Mouse (Mus musculus) cerebellum, postnatal 10 days (tissue): Measurements from ENCODE around the gene Arhgdia.

ENCODE experiments used
- DNase-seq, 2 experiments: peaks; one replicate each; pipeline ENCODE4 v3.0.0; 2021; ENCODE audit warnings: mixed read lengths in 2 of 2

The Arhgdia gene

DNA sequence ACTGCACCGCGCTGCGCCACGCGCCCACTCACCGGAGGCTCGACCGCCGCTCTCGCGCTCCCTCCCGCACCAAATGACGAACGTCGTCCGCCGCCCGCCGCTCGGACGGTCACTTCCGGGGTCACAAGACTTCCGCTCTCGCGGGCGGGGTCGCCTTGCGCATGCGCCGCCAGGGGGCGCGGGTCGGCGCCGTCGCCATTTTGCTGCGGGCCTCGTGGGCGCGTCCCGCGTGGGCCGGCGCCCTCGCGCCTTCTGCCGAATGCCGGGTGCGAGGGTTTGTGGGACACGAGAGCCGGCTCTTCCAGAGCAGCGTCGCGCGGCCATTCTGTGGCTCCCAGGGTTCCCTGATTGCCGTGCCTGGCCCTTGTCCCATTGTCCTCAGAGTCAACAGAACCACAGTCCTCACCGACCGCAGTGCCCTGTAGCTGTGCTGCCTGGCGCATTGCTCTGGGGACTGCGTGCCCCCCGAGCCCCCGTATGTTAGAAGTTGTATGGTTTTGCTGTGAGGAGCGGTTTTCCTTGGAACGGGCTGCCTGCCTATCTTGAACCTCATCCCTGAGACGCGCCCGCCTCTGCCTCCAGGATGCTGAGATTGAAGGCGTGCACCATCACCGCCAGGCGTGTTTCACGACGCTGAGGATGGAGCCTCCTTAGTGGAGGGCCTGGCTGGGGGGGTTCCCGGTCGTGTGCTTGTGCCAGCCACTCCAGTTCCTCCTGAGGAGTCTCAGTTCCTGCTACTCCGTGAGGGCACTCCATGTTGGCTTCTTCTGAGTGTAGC lies at the start of gene Arhgdia:
Arhgdia (minus strand) TSS at position 135 of the 778 bp plus-strand sequence.
- DNase-seq: peak; percentile 95 to 96

DNA sequence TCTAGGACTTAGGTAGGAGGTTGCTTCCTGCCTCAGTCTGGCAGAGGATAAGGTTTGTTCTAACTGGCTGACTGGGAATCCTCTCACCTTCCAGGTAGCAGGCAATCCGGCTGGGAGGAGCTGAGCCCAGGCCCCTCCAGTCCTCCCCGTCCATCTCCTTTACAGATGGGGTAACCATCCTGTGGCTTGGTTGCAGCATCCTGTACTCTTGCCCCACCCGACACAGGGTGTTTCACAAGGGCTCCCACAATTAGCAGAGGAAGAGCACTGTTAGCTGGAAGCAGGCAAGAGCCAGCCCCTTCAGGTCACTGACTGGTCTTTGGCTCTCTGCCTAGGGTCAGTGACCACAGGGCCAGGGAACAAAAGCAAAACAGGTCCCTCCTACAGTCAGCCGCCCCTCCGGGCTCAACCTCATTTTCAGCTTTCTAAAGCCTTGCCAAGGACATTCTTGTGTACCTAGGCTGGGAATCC lies 49.0 kb upstream of the Arhgdia start:
- no peak for DNase-seq

DNA sequence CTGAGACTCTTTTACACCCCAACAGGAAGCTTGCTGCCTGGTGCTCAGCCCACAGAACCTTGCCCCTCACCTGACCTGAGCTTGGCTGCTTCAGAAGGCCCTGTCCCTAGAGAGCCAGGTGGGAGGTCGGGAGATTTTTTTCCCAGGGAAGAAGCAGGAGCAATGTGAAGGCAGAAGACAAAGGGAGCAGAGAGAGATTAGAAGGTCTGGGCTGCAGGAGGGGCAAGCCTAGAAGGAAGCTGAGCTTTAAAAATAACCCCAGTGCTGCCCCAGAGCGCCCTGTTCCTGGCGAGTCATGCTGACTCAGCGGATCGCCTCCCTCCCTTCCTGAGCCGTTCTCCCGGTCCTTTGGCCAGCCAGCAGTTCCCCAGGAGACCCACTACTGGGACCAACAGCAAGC lies 48.5 kb upstream of the Arhgdia start:
- no peak for DNase-seq

DNA sequence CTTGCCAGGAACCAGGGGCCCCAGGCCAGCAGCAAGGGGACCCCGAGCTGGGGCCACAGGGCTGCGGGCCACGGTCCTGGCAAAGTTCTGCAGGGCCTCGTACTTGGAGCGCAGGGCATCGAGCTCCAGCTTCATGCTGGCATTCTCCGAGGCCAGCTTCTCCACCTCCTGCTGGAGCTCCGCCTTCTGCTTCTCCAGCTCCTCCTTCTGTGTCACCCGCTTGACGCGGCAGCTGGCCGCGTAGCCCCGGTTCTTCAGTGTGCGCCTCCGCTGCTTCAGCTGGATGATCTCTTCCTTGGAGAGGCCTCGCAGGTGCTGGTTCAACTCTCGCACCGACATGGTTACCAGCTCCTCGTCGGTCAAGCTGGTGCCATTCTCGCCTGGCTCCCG lies 47.9 kb upstream of the Arhgdia start:
- DNase-seq: peak in 1 of 2 experiments; percentile 40

DNA sequence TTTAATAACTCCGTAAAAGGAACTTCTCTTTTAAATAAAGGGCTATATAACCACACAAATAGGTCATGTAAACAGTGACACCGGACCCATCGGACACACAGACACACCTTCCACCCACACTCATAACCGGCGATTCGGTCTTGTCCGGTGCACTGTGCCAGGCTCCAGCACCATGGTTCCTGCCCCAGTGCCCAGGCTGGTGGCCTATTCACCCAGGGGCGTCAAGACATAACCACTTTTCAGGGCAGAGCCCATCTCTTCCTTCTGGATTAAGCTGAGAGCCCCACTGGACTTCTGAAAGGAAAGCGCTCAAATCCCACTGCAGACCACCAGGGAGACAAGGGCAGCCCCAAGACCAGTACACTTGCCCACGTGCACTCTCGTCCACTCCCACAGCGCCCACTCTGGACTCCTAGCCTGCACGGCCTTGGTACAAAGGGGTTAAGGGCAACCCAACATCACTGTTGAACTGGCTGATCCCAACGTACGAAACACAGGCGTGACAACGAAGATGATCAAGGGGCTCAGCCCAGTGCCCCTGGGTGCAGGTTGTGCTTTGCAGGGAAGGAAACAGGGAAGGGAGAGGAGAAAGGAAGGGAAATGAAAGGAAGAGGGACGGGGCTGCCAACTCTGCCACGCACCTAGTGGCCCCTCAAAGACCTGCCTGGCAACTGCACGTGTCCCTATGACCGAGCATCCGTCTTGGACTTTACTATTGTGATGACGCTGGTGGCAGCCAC lies 47.3 kb upstream of the Arhgdia start:
- DNase-seq: no peak

DNA sequence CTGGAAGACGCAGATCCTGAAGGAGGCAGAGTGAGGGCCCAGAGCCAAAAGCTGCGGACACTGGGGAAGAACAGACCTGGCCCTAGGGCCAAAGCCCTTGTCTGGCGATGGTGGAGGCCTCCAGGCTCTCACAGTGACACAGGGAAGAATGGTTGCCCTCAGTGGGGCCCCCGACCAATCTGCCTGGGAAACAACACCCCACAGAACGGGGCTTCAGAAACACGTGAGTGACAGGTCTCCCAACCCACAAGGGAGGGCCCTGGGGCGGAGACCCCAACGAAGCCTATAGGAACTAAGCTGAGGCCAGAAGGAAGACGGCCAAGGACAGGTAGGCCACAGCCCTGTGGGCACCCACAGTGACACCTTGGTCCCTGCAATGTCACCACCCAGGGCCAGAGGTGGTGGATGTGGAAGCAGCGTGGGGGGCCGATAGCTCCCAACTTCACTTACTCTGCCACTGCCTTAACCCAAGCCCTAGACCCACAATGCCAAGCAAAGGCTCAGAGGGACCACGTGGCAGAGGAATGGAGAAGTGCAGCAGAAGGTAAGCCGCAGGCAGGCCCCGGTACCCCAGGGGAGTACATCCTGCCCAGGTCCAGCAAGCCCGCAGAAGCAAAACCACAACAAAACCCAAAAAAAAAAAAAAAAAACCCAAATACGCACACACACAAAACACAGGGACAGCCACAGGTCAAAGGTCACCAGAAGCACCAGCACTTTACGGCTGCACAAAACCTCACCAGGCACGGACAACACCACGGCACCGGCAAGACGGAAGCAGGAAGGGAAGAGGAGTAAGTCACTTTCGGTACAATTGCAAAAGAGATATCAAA lies 46.3 kb upstream of the Arhgdia start:
- no peak for DNase-seq

DNA sequence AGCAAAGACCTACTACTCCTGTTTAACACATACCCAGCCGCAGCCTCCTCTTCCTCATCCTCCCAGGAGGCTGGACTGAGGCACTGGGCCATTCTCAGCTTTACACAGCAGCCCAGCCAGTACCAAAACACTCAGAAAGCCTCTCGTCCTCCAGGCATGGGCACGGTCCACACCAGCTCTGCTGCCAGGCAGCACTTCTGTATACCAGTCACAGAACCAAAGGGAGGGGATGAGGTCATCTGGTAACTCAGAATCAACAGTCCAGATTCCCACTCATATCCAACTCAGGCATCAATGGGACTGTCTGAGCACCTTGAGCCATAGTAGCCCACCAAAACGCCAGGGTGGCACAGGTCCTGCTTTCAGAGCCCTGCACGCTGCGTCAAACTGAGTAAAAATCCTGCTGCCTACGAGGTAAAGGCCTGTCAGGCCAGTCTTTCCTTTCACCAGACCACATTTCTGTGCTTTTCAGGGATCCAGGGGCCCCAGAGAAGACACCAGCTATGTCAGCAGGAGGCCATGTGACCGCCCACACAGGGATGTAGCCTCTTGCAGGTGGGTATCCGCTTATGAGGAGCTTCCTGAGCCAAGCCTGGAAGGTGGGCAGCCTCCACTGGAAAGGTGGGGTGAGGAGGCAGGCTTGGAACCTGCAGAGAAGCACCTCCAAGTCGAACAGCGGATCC lies 45.5 kb upstream of the Arhgdia start:
- no peak for DNase-seq

DNA sequence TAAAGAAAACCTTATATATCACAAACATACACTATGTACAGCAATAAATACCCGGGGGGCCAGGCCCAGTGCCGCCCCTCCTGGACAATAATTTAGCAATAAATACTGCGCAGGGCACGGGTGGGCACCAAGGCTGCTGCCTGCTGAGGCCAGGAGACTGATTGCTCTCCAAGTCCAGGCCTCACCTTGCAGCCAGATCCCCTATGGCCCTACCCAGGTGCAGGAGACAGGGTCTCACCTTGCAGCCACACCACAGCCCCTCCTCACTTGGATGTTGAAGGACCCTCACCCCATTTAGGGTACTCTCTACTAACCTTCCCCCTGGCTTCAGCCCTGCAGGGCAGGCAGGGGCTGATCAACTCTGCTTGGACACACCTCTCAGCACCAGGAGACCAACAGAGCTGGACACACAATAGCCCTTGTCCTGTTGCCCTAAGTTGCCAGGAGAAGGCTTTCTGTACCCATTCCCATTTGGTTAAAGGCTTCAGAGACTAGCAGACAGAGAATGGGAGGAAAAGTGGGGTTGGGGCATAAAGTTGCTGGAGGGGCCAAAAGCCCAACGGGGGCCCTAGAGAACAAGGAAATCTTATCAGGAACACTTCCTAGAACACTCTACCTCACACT lies 43.8 kb upstream of the Arhgdia start, which contains the start of gene Sirt7:
Sirt7 (minus strand) TSS at position 89 of the 624 bp plus-strand sequence.
- no peak for DNase-seq

DNA sequence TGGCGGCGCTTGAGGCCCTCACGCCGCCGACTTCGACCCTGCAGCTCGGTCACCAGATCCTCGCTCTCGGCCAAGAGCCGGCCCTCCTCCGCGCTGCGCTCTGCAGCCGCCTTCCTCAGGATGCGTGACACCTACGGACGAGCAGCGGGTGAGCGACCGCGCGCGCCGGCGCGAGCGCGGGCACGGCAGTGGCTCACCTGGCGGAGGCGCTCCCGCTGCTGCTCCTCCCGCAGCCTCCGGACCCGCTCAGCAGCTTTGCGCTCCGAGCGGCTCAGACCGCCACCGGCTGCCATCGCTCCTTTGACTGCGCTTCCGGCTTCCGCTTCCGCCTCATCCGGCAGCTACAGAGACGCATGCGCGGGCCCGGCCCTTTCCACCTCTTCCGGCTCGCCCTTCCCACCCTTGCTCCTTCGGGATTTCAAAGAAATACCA lies 43.3 kb upstream of the Arhgdia start:
- DNase-seq: peak; percentile 90 to 93

DNA sequence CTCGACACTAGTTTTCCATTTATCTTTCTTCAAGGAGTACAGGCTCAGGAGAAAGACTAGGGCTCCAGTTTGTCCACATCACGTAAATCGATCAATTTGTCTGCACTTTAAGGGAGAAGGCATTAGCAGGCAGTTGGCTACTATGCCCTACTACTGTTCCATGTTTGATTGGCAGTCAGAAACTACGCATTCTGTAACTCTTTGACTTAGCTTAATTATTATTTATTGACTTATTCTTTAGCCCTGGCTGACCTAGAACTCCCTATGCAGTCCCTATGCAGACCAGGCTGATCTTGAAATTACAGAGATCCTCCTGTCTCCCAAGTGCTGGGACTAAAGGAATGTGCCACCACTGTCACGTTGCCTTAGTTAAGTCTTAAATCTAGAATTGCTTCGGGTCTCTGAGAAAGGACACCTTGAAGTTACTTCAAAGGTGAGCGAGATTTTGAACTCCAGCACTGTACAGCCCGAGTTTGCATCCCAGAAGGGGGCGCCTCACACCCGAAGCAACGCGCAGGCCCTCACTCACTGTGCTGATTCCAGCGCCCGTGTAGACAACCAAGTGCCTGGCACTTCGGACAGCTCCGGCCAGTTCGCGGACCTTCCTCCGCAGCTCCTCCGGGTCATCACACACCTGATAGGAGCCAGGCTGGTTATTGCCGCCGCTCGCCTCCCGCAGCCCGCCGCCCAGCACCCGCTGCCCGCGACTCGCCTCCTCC lies 42.7 kb upstream of the Arhgdia start:
- peak; percentile 79 to 80 for DNase-seq

DNA sequence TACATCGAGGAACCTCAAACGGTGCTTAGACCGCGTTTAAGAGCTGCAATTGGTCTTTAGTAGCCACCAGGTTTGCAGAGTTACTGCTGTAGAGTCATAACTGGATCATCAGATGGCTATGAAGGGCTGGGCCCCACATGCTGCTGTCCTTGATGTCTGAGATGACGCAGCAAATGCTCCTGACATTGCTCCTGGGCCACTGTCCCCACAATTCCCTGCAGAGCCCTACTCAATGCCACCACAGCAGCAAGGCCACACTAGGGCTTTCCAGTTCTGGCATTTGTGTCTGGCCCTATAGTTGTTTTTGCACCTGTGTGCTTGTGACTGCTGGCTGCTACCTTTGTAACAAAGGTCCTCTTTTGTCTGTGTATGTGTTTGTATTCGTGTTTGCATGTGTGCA lies 41.4 kb upstream of the Arhgdia start:
- DNase-seq: no peak

DNA sequence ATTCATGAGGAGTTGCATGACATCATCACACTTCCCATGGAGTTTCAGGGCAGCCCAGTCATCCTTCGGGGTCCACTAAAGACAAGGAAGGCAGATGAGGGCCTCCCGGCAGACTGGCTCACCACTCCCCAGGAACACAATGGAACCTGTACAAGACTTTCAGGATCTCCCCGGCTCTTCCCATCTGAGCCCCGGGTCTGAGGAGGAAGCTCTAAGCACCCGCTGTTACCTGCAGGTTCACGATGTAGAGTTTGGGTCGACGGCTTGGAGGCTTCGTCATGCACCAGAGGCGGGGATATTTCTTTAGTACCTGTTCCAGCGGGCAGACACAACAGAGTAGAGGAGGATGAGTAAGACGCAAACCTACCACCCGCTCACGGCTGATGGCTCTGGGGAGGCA lies 38.8 kb upstream of the Arhgdia start:
- DNase-seq: no peak

DNA sequence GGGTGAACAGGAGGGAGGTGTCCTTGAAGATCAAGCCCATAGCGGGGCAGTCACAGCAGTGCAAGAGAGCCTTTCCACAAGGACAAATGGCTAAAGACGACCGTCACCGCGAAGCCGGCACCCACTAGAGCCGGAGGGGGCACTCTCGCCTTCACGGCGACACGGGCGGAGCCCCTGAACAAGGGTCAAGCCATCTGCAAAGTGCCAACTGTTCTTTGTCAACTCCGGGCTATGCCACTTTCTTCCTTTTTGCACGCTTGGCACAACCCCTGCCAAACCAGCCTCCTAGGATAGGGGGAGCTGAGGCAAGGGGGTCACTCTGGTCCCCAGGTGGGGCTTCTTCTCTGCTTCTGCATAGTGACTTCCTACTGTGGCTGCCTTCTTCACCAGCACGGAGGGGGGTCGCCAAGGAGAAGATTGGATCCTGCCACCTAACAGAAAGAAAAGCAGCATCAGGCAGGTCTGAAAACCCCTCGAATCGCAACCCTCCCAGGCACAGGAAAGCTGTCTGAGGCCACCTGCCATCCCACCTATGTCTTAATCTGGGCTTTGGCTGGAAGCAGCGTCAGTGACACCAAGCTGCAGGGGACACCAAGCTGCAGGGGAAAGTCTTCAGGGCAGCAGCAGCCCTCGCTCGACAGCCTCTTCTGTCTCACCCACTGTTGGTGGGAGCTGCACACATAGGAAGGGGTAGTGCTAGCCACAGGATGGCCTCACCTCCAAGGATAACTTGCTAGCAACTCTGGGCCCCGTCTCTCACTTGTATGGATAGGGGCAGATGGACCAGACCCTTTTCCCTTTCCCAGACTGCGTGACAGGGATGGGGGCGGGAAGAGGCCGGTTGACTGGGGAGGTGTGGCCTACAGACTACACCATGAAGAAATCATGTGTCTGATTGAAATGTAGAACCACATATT lies 37.5 kb upstream of the Arhgdia start:
- peak in 1 of 2 experiments; percentile 23 for DNase-seq

DNA sequence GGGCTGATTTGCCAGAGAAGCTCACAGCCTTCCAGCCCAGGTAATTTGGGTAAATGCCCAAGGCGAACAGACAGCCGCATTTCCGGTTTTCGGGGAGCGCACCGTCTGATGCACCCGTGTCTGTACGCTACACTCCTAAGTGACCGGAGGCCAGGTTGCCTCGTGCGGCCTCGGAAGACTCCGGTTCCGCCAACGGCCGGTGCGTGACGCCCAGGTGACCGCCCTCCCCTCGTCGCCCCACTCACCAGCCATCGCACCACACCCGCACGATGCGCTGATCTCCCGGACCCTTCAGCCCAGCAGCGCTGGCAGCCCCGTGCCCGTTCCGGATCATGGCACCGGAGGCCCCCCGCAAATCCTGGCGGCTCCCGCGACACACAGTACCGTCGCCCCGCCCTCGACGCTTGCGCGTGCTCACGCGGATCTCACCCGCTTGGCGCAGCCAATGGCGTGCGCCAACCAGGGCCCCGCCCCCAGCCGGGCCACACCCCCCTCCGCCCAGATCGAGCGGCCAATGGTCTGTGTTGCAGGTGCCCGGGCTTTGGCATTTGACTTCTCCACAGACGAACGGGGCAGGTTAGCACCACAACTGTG lies 36.2 kb upstream of the Arhgdia start, which contains the start of gene Pcyt2:
Pcyt2 (minus strand) TSS at position 418 of the 594 bp plus-strand sequence.
- DNase-seq: peak; percentile 98

DNA sequence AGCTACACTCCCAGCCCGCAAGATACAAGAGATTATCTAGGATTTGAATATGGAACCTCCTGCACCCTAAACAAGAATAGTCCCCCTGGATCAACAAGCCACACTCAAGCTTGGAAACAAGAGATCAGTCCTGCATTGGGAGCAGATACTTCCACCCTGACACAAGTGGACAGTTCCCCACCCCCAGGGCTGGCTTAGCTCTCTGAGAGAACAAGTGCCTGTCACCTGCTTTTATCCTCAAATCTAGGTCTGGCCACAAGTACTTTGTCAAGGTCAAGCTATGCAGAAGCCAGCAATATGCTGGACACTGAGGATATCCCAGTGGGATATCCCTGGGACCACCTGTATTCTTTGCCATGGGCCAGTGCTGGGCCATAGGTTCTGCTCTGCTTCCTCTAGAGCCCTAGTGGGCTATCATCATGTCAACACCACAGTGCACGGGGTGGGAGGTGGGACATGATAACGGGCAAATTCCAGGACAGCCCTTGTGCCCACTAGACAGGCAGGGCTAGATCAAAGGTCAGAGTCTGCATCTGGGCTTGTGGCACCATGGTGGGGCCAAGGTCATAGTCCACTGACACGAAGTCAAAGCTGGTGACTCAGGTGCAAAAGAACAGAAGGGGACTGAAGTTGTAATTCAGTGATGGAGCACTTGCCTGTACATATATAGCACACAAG lies 35.3 kb upstream of the Arhgdia start:
- peak in 1 of 2 experiments; percentile 39 for DNase-seq

DNA sequence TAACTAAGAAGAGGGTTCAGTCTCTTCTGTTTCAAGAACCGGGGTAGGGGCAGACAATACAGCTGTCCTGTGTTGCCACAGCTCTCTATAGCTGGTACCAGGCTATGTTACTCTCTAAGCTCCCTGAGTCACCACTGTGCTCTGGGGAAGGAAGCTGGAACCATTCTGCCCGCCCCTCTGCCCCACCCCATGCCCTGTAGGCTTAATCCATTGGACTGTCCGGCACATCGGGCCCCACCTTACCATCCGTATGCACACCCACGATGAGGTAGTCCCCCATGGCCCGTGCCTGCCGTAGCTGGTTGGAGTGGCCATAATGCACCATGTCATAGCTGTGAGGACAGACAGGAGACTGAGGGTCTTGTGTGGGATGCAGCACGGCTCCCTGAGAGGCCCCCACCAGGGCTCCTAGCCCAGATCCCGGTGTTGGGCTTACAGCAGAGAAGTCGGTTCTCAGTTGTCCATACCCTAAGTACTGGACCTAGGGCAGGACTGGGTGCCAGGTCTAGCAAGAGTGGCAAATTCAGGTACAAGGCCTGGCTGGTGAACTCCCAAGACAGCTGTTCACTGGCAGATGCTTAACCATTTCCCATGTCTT lies 34.3 kb upstream of the Arhgdia start:
- peak in 1 of 2 experiments; percentile 17 for DNase-seq

DNA sequence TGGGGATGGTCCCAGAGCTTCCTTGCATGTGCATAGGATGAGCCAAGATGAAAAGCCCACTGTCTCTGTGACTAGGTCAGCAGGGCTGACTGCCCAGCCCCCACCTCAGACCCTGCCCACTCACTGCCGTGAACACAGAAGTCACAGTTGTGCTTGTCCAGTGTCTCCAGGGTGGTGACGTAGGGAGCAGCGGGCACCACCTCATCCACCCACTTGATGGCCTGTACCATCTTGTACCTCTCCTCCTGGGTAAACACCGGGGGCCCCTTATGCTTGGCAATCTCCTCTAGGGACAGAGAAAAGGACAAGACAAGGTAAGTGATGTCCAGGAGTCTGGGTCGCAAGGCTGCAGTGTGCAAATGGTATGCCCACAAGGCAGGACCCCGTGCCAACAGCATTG lies 33.7 kb upstream of the Arhgdia start:
- DNase-seq: peak in 1 of 2 experiments; percentile 26

DNA sequence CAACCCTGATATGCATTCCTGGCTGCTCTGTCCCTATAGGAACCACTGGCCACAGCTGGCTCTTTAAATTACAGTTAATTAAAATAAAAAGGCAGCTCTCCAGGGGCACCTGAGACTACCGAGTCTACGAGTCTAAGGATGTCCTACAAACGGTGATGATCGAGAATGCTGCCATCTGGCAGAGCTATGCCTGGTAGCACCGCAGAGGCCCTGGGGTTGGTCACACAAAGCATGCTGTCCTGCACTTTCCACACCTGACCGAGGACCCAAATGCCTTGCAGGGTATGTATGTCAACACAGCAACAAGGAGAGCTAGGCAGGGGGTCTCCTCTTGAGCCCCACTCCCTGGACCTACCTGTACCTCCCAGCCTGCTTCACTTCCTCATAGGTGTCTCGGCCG lies 32.6 kb upstream of the Arhgdia start:
- DNase-seq: peak in 1 of 2 experiments; percentile 32
